Mouse (Mus musculus) kidney, adult 11 months (tissue): ENCODE measurements at regions not wholly inside any gene's neighbourhood (a gene's known extent, or its start where the extent isn't known, plus 50 kb on each side); places are given as distances from the start of the nearest gene placed in this dataset.

Experiments used
- DNase-seq: peaks from one replicate; pipeline ENCODE4 v3.0.0; 2022

DNA sequence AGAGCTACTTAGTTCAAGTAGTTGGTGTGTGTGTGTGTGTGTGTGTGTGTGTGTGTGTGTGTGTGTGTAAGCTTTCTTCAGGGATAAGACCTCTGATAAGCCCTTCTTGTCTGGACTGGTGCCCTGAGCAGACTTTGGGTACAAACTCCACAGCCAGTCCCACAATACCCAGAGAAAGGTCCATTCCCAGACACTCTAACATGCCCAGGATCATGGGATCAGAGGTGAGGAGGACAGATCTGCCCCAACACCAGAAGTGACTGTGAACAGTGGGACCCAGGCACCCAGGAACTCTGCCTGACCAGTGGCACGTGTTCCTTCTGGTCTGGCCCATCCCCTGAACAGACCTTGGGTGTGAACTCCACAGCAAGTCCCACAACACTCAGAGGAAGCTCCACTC lies 208.9 kb downstream of the Gm11077 start:
- DNase-seq = no peak

GRCm38 (mm10) chr6:140946720-140947119 lies 217.6 kb downstream of the Gm11077 start:
- peak; percentile 13 for DNase-seq

- no peak for DNase-seq
Observed at GRCm38 (mm10) chr6:140950483-140950882, 221.4 kb downstream of the Gm11077 start.

DNA sequence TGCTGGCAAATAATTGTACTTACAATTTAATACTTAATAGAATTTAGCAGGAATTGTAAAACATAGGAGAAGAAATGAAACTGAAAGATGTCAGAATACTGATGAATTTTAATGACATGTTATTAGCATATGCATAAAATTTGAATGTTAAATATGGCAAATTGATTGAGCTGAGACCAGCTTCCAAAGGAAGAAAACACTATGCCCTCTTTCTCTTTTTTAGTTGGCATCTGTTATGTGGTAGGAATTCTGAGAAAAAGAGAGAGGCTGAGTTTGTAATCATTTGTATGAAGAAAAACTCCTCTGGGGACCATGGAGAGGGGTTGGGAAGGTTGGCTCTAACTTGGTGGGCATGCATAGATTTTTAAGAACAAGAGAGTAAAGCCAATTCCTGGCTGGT lies 224.2 kb downstream of the Gm11077 start:
- no peak for DNase-seq

DNA sequence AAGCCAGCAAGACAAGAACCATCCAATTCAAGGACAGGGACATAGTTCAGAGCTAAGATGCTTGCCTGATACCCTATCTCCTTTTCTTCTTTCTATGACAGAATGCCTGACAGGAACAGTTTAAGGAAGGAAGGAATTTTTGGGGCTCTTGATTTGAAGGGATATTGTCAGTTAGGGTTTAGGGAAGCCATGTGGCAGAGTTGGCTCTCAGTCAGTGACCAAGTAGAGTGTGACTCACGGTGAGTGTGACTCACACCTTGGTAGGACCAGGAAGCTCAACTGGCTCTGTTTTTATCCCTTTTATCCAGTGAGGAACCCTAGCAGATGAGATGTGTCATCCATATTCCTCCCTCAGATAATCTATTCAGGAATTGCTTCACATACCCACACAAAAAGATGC lies 224.6 kb downstream of the Gm11077 start:
- DNase-seq = no peak

GRCm38 (mm10) chr6:140955751-140956521 lies 226.9 kb downstream of the Gm11077 start:
- DNase-seq = no peak

DNA sequence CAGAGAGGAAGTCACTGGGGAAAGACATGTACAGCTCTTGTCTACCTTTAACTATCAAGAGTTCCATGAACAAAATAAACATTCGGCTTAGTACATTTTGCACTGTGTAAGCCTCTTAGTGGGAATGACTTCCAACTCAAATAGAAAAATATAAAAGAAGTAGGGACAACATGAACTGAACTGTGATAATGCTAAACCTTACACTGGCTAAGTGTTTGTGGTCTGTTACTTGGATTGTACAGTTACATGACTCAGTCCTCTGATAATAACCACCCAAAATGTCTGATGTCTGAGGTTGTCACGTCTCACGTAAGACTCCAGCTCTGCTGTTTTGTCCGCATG lies 227.4 kb downstream of the Gm11077 start:
- DNase-seq = no peak

GRCm38 (mm10) chr6:140961987-140962386 lies 232.9 kb downstream of the Gm11077 start:
- DNase-seq = peak; percentile 22

GRCm38 (mm10) chr6:140962563-140962962 lies 233.5 kb downstream of the Gm11077 start:
- no peak for DNase-seq

DNA sequence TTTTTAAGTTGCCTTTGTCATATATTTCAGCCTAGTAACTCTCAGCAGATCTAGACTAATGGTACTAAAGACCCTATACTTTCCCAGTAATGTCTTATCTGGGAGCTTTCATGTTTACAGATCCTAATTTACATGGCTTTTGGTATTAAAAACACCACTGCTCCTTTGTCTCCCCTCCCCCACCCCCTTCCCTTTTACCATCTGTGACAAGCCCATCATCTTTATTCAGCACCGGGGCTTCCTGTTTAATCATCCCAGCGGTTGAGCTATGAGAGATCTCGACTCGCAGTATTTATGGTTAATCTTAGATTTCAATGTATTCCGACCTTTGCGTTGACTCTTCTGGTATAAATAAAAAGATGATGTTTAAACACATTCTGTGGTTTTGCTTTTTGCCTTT lies 244.6 kb downstream of the Gm11077 start:
- DNase-seq = no peak

- DNase-seq = no peak
Observed at GRCm38 (mm10) chr6:140976989-140977388, 247.9 kb downstream of the Gm11077 start.

DNA sequence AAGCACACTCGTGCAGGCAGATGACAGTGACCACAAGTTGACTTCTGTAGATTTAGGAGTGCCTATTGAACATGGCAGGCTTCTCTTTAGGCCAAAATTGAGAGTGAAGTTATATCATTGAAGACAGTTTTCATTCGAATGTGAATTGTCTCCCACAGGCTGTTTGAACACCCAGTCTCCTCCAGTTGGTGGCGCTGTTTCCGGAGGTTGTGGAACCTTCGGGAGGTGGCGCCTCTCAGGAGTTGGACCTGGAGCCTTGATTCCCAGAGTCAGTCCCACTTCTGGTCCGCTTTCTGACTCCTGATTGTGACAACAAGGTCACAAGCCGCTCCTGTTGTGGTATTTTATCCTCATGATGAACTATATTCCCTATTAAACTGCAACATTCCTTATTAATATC lies 254.5 kb downstream of the Gm11077 start:
- no peak for DNase-seq

DNA sequence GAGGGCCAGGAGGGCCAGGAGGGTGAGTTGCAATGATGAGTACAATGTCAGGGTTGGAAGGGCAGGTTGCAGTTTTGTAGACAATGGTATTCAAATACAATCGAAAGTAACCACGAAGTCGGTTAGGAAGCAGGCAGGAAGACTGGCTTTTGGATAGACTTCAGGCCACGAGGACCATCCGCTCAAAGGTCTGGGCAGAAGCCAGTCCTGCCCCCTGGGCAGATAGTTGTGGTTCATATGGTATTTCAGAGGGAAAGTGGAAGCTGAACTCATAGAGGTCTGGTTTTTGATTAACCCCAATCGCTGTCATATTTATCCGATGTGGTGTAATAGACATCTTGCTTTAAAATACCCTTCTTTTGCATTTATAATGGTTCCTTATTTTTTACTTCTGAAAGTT lies 255.2 kb downstream of the Gm11077 start:
- DNase-seq = no peak

DNA sequence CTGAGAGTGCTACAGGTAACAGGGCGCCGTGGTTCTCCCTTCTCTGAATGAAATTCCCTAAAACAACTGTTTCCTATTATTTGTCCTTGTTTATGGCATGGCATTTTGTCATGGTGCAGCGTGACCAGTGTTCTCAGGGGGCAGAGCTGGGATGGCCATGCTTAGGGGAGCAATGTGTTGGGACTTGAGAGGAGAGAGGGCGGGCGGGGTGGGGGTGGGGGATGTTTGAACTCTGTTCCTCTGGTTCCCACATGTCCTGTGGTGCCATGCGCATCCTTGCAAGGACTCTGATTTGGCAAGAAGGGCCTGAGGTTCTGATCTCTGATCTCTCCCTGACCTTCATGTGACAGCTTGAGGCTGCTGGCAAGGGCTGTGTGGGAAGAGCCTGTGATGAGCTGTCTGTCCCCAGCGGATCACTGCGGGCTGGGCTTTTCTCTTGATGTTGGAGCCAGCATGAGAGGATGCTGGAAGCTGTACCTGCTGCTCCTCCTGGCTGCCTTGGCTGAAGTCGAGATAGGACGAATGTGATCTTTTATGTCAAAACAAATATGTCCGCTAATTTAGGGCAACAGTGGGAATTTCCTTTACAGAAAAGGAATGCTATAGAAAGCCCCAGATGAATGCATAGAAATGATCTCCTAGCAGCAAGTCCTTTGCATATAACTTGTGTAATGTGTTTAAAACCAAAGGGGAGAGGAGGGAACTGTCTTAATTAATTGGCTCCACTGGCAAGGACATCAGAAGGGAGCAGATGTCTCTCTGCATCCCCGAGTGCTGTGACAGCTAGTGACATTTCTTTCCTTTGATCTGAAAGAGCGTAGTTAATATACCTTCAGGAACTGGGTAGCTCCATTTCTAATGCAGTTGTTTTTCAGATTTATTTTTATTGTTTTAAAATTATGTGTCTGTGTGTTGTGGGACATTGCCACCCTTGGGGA lies 255.2 kb upstream of the Pde3a start:
- no peak for DNase-seq

- no peak for DNase-seq
Observed at GRCm38 (mm10) chr6:140995340-140996135, 253.5 kb upstream of the Pde3a start.

GRCm38 (mm10) chr6:140998069-140998468 lies 251.0 kb upstream of the Pde3a start:
- no peak for DNase-seq

DNA sequence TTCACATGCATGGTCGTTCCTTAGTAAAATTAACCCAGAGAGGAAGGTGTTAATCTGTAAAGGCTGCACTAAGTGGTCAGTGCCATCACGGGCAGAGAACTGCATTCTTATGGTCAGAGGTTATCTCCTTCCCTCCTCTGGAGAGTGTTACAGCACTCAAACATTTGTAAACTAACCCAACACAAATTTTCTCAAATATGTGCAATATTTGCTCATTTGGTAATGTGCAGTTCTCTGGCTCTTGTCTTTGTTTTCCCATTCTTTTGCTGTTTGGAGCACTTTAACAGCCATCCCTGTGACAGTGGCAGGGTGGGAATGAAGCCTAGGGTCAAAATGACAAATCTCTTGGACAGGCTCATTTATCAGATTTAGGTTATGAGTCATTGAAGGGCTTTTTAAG lies 248.5 kb upstream of the Pde3a start:
- peak; percentile 16 for DNase-seq

GRCm38 (mm10) chr6:141001306-141001705 lies 247.8 kb upstream of the Pde3a start:
- DNase-seq = no peak

DNA sequence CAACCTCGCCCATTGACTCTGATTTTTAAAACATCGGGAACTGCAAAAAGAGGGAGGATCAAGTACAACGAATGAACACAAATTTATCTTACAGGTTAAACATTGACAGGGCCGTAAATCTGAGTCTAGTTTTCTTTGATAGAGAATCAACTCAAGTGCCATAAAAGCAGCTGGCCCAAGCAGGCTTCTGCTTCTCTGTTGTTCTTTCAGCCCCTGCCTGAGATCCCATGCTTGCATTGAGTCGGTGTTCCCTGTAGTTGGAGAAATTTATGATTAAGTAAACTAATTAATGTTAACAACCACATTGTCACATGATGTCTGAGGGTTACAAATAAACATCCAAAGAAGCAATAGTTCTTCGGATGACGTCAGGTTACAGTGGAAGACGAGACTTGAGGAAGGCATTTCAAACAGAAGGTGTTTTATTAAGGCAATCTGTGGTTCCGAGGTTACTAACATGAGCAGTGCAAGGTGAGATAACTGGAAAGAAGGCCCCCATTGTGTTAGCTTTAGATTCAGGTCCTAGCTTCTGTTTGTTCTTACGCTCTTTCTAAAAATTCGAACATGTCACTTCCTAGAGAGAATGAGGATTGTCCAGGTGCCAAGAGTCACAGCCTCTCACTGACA lies 233.9 kb upstream of the Pde3a start:
- DNase-seq = no peak

DNA sequence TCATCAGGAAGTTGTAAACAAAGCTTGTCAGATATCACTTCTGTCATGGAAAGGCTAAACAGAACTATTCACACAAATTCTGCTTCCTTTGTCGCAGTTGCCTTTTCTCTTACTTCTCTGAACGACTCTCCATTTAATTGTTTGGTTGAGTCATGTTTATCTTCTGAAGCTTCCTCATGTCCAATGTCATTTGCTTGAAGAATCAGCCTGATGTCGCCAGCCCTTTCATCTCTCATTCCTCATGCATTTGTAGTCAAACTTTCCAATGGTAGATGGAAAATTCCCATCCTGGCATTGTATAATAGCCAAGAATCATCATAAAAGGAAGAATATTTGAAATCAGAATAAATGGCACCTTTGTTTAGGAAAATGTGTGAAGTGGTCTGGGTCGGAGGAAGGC lies 225.6 kb upstream of the Pde3a start:
- no peak for DNase-seq

GRCm38 (mm10) chr6:141027353-141027752 lies 221.7 kb upstream of the Pde3a start:
- no peak for DNase-seq

- no peak for DNase-seq
Observed at GRCm38 (mm10) chr6:141027787-141028186, 221.3 kb upstream of the Pde3a start.

GRCm38 (mm10) chr6:141034824-141035223 lies 214.2 kb upstream of the Pde3a start:
- no peak for DNase-seq
